Mouse (Mus musculus): ENCODE results near the gene Acot4.
"Not testable (repeated sequence)": the region's sequence is repeated elsewhere in the genome, so short reads cannot be mapped to it uniquely, and the experiment has no call there.

Gene Acot4

DNA sequence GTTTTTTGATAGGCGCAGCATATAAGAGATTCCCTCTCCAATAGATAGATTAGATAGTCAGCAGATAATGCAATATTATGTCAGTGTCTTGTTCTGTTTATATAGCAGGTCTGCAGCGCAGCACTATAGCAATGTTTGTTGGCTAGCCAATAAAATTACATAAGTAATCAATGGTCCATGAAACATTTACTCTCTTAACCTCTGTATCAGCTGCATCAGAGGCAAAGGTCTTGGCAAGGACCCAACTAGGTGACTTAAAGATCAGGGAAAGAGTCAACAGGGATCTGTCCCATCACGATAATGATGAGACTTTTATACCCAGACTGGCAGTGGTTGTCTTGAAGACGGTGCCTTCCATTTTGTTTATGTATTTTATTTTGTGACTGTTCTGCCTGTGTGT is 5.3 kb upstream of the Acot4 start:
- DNase-seq = no peak

- not testable (repeated sequence) for DNase-seq
Observed at GRCm38 (mm10) chr12:84033302-84033701, 4.9 kb upstream of the Acot4 start.

GRCm38 (mm10) chr12:84034108-84034507 is 4.1 kb upstream of the Acot4 start:
- no peak for DNase-seq

- DNase-seq = peak; percentile 47
Observed at GRCm38 (mm10) chr12:84038691-84039111, 522 bp downstream of the Acot4 start, which contains the start of gene Gm49366. Gene Gm49366, plus strand, starts transcription at chr12:84038935.

DNA sequence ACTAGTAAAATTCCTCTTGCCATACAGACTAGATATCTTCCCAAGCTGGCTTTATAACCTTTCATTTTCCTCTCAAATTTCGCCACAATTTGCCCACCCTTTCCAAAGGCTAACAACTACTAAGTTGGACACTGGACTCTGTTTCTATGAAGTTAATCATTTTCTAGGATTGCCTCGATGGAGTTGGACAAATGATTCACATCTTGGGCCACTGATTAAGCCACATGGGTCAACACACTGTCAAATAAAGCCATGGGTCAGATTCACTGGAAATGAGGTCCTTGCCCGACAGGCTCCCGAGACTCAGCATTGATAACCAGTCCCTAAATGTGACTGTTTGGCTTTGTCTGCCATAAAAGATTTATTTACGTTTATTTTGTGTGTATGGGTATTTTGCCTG is 4.1 kb downstream of the Acot4 start:
- DNase-seq = no peak

- no peak for DNase-seq
Observed at GRCm38 (mm10) chr12:84044045-84044444, 5.9 kb downstream of the Acot4 start.

- DNase-seq = no peak
Observed at GRCm38 (mm10) chr12:84046906-84047305, 8.7 kb downstream of the Acot4 start.

GRCm38 (mm10) chr12:84050744-84051143 is 12.6 kb downstream of the Acot4 start:
- DNase-seq = not testable (repeated sequence)

- no peak for DNase-seq
Observed at GRCm38 (mm10) chr12:84051937-84052474, 13.8 kb downstream of the Acot4 start, which contains the start of gene Acot3. Gene Acot3, plus strand, starts transcription at chr12:84052144.

DNA sequence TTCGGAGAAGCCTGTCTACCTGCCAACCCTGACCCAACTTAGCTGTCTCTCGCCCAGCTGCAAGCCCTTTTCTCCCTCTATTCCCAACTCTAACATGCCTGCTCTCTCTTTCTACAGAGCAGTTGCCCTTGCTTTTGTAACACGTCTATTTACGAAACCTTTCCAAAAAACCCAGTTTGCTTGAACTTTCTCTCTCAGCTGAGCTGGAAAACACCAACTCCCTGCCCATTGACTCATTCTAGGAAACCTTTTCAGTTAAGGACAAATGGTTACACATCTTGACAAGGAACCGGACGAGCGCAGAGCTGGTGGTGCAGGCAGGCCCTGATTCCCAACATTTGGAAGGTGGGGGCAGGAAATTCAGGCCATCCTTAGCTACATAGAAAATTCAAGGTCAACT is 14.4 kb downstream of the Acot4 start:
- DNase-seq = no peak

DNA sequence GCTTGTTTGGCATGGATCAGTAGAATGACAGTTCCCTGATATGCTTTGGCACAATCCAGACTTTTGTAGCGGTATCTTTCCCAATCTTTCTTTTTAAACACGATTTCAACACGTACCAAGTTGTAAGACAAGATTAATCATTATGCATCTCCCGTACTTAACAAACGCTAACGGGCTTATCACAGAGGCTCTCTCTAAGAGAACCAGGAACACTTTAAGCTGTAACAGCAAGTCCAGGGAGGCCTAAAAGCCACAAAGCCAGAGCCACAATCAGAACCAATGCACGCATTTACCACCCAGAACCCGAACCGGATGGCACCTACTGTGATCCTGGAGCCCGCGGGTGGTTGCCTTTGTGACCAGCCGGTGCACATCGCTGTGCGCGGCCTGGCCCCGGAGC is 15.0 kb downstream of the Acot4 start:
- DNase-seq = no peak

DNA sequence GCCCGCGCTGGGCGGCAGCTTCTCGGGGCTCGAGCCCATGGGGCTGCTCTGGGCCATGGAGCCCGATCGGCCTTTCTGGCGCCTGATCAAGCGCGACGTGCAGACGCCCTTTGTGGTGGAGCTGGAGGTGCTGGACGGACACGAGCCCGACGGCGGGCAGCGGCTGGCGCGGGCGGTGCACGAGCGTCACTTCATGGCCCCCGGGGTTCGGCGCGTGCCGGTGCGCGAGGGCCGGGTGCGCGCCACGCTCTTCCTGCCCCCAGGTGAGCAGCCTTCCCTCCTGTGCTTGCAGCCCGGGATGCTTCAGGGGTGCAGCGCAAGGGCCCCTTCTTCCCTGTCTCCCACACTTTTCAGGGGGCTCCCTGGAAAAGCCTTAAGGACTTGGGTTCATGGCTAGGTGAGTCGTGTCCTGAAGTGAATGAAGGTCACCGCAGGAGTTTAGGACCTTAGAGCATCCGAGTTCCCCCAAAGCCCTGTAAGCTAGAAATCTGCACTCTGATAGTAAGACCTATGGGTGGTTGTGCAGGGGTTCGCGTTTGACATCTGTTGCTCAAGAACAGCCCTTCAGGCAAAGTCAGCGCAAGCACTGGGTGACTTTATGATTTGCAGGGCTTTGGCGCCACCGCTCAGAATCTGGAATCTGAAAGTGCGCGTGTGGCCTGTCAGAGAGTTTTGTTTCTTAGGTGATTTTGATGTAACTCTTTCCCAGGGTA is 15.7 kb downstream of the Acot4 start:
- DNase-seq = peak; percentile 11

GRCm38 (mm10) chr12:84060946-84061345 is 22.8 kb downstream of the Acot4 start:
- peak; percentile 60 for DNase-seq

GRCm38 (mm10) chr12:84062336-84062735 is 24.2 kb downstream of the Acot4 start:
- no peak for DNase-seq

- DNase-seq = peak; percentile 50
Observed at GRCm38 (mm10) chr12:84063228-84063627, 25.0 kb downstream of the Acot4 start.

DNA sequence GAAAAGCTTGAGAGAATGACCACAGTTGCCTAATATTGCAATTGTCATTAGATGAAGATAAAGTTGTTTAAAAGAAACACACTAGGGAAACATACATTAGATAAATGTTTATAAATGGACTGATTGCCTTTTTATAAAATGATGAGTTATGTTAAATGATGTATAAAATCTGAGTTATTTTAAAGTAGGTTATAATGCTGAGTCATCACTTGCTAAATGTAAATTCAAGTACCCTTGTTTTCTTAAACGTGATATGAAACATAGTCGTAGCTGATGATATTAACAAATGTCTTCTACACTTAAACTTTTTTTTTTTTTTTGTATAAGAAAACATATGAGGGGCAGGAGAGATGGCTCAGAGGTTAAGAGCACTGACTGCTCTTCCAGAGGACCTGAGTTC is 25.7 kb downstream of the Acot4 start:
- no peak for DNase-seq

- no peak for DNase-seq
Observed at GRCm38 (mm10) chr12:84064621-84065020, 26.4 kb downstream of the Acot4 start.

- DNase-seq = no peak
Observed at GRCm38 (mm10) chr12:84067752-84068151, 29.6 kb downstream of the Acot4 start.

DNA sequence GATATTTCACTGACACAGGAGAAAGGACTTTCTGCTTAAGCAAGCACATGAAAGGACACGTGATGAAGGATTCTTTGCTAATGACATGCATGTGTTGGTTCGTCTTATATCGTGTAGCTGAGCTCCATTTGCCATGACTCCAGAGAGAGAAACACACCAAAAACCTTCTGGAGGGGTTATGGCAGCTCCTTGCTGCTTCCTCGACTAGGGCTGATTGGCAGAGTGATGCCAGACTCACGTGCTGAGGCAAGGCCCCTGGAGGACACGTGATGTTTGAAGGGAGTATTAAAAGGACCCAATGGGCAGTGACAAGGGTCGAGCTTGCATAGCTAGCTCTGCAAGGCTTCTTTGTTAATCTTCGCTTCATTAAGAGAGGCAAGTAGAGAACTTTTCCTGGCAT is 30.1 kb downstream of the Acot4 start:
- DNase-seq = no peak

GRCm38 (mm10) chr12:84068986-84069385 is 30.8 kb downstream of the Acot4 start, which contains the start of gene Acot5:
Gene Acot5, plus strand, starts transcription at chr12:84069325.
- DNase-seq = no peak

GRCm38 (mm10) chr12:84069582-84069981 is 31.4 kb downstream of the Acot4 start:
- peak; percentile 19 for DNase-seq

- DNase-seq = no peak
Observed at GRCm38 (mm10) chr12:84071696-84072095, 33.5 kb downstream of the Acot4 start.

DNA sequence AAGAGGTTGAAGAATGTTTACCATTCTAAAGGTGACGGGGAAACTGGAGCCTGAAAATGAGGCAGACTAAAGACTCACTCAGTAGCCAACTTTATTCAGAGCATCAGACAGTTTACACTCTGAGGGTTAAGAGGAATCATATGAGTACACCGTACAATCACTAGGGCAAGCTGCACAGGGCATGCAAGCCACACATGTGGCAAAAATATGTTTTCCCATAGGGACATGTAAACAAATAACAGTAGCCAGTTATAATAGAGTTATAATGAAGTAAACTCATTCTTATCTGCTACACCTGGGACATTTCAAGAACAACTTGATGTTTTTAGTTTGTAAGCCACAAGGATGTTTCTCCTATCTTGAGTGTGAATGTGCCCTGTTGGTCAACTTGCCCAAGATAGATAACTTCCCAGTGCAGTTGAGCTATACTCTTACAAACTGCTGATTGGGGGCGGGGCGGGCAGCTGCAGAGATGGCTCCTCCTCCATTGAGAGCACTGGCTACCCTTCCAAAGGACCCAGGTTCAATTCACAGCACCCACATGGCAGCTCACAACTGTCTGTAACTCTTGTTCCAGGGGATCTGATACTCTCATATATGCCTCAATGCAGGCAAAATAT is 39.3 kb downstream of the Acot4 start:
- no peak for DNase-seq

DNA sequence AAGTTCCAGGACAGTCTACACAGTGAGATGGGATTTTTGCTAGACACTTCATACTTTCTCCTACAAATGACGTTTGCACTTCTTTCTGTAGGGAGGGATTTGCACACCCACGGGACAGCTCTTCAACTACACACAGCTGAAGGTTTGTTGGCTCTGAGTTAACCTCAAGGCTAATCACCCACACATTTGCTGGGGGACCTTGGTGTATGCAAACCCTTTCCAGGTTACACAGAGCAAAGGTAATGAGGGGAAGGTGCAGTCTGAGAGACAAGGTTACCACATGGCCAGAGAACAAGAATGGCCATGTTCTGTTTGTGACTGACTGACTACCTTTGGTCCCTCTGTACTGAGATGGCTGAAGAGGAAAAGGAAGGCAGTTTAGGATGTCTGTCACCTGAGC is 45.7 kb downstream of the Acot4 start:
- no peak for DNase-seq
